Mouse (Mus musculus): ENCODE data around the gene Nme7.

GRCm38 (mm10) chr1:164353443-164353842 is 49.5 kb downstream of the Nme7 start:
- TF ChIP-seq CTCF (IDR thresholded peaks at IDR 0.05; ENCODE audit: insufficient read depth, low read depth, low read length) (no peak), POLR2A (IDR thresholded peaks at IDR 0.05; ENCODE audit: insufficient read depth, low read depth, low read length) (no peak)
